Mouse (Mus musculus) cortical plate, adult 2 months (tissue): ENCODE measurements at regions not wholly inside any gene's neighbourhood (a gene's known extent, or its start where the extent isn't known, plus 50 kb on each side); places are given as distances from the start of the nearest gene placed in this dataset.

Experiments
- CTCF ChIP-seq: fragments of 200-500 bp; IDR thresholded peaks from 2 replicates; pipeline ENCODE4 v1.5.1; 2011; ENCODE audit warnings: mild to moderate bottlenecking, control low read depth, low read length; ENCODE audit not compliant: insufficient read depth; ENCODE audit errors: extremely low read depth
- POLR2A ChIP-seq: fragments of 200-500 bp; IDR thresholded peaks from 2 replicates; pipeline ENCODE4 v1.6.1; 2011; ENCODE audit warnings: mild to moderate bottlenecking, low read length, control low read depth; ENCODE audit not compliant: insufficient read depth; ENCODE audit errors: extremely low read depth

DNA sequence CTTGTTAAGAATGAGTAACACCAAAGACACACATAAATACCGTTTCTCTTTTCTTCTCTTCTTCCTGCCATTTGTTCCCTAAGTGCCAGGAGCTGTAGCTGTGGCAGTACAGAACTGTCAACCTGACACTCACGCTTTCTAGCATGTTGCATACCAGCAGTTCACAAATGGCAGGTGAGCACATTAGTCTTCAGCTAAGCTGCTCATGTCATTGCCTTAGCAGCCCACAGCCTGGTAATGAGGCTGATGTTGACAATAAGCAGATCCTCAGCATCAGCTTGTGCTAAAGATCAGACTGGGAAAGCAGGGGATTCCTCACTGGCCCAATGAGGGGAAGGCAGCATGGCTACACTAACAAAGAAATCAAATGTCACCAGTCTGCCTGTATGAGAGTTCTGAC, 190.4 kb upstream of the Chl1 start:
- no peak for TF ChIP-seq POLR2A
- TF ChIP-seq CTCF: no peak
